Mouse (Mus musculus) cortical plate, adult 2 months (tissue): ENCODE results near the gene Vegfb.

Source experiments
- CTCF ChIP-seq: fragments of 200-500 bp; IDR thresholded peaks from 2 replicates; pipeline ENCODE4 v1.5.1; 2011; ENCODE audit warnings: mild to moderate bottlenecking, control low read depth, low read length; ENCODE audit not compliant: insufficient read depth; ENCODE audit errors: extremely low read depth
- POLR2A ChIP-seq: fragments of 200-500 bp; IDR thresholded peaks from 2 replicates; pipeline ENCODE4 v1.6.1; 2011; ENCODE audit warnings: mild to moderate bottlenecking, low read length, control low read depth; ENCODE audit not compliant: insufficient read depth; ENCODE audit errors: extremely low read depth

- TF ChIP-seq POLR2A (no peak), CTCF (no peak)
Observed at GRCm38 (mm10) chr19:6955424-6955823, 32.0 kb downstream of the Vegfb start.
